10 mouse cellular contexts compared by ENCODE assay signal in the genomic region with DNA sequence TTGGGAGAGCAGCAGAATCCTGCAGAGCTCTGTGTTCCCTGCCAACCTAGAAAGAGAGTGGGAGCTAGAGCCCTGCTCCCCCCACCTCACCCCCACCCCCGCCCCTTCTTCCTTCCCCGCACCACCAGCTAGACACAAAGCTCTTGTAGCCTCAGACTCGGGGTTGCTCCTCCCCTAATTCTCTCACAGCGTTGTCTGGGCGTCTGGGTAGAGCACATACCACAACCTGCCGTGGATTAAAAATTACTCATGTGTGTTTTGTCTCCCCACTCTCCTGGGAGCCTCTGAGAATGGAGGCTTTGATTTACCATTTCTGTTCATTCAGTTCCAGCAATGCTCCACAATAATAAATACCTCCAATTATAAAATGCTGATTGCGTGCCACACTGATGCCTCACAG.
DNase-seq lines count a peak whose midpoint lies in the region; ATAC-seq and TF ChIP-seq lines count a peak whose summit lies in the region.
"Had no signal": no experiment of that assay in that cellular context is flagged by ENCODE, and none has a peak within 500 bp of the region (broad histone marks: within the 10 kb centered on the region; RNA-seq: fewer than 3 reads in every experiment).

No protein-coding gene starts in this region.

- H3K4me1 ChIP-seq in forebrain, embryonic 14.5 days (ENCODE audit: control insufficient read depth, insufficient read depth, low read length), result peaks cover 29% of the 10 kb centered on the region
- H3K4me1 ChIP-seq in limb, embryonic 13.5 days, result peaks cover 55% of the 10 kb centered on the region

- 16% methylated on average over 7 of the region's 7 CpGs for WGBS in forebrain, embryonic 14.5 days
- 24% methylated on average over 7 of the region's 7 CpGs for WGBS in limb, embryonic 13.5 days

- POLR2A ChIA-PET in Patski (lab: Charles Lee), result interaction anchor here (0.7 to 1.4 kb wide), 2 partner anchors 10 to 70 kb away, joined by 3 to 4 read pairs; no protein-coding TSS in a partner anchor

- TF ChIP-seq CTCF in Patski (IDR thresholded peaks at IDR 0.05), result no peak

- no peaks in the 10 kb centered on the region for H3K36me3 ChIP-seq in forebrain, embryonic 14.5 days (ENCODE audit: control insufficient read depth, insufficient read depth, low read length)
- H3K36me3 ChIP-seq in limb, embryonic 13.5 days, result peaks cover 33% of the 10 kb centered on the region
- H3K36me3 ChIP-seq: intestine, embryonic 15.5 days had no signal

- no peak overlapping the region for H3K4me3 ChIP-seq in forebrain, embryonic 14.5 days (ENCODE audit: low read depth, low read length)
- H3K4me3 ChIP-seq in limb, embryonic 13.5 days, result no peak overlapping the region
- H3K4me3 ChIP-seq: intestine, embryonic 15.5 days had no signal

- no peaks in the 10 kb centered on the region for H3K27me3 ChIP-seq in Patski
- no peaks in the 10 kb centered on the region for H3K27me3 ChIP-seq in forebrain, embryonic 14.5 days (replicated peaks; ENCODE audit: control insufficient read depth, insufficient read depth, low read length)
- no peaks in the 10 kb centered on the region for H3K27me3 ChIP-seq in limb, embryonic 13.5 days
- H3K27me3 ChIP-seq: intestine, embryonic 15.5 days had no signal

- no peaks in the 10 kb centered on the region for H3K9me3 ChIP-seq in forebrain, embryonic 14.5 days (replicated peaks; ENCODE audit: control insufficient read depth, low read length)
- no peaks in the 10 kb centered on the region for H3K9me3 ChIP-seq in limb, embryonic 13.5 days
- H3K9me3 ChIP-seq: intestine, embryonic 15.5 days had no signal

- CTCF ChIA-PET in Patski (lab: Charles Lee), result interaction anchor here (1.4 to 1.6 kb wide), 2 partner anchors 12 to 54 kb away, joined by 5 to 6 read pairs; no protein-coding TSS in a partner anchor

- H3K27ac ChIP-seq in forebrain, embryonic 14.5 days (ENCODE audit: low read depth, low read length), result peak overlapping the region; percentile 64; the same call in 1 of the 2 replicates
- peak overlapping the region; percentile 58 for H3K27ac ChIP-seq in limb, embryonic 13.5 days
- H3K27ac ChIP-seq: intestine, embryonic 15.5 days had no signal

- peak; percentile 82 for DNase-seq in Muller cell, postnatal 12 days (ENCODE audit: inconsistent ontology term)
- no peak for DNase-seq in Patski (ENCODE audit: low read depth, low spot score)
- DNase-seq in forebrain, embryonic 14.5 days (ENCODE audit: low spot score), result peak; percentile 46
- no peak for DNase-seq in cerebellum, adult 11-12 months
- no peak for DNase-seq in thymus, postnatal 14 days
- DNase-seq: left cerebral cortex, postnatal 4 days had no signal

- peak; percentile 58 for ATAC-seq in Patski
- ATAC-seq in forebrain, embryonic 14.5 days, result peak; percentile 24; the same call in 1 of the 2 replicates
- peak; percentile 30; the same call in 1 of the 2 replicates for ATAC-seq in limb, embryonic 13.5 days (ENCODE audit: low FRiP score, low read depth)
- no peak for ATAC-seq in monocyte, adult 5-6 weeks (replicated peaks; ENCODE audit: insufficient number of reproducible peaks, low FRiP score, low TSS enrichment, poor library complexity, severe bottlenecking)
- no peak for ATAC-seq in inflammation-experienced regulatory T-cells, adult 6 months
- ATAC-seq: intestine, embryonic 15.5 days had no signal

- in situ Hi-C loops in Patski (cut with MboI; ENCODE audit: low pct_unique_long_range_greater_than_20kb), result no loop called here

- H3K4me2 ChIP-seq in forebrain, embryonic 14.5 days (ENCODE audit: low read length), result no peak overlapping the region
- no peak overlapping the region; the same call in 1 of the 2 replicates for H3K4me2 ChIP-seq in limb, embryonic 13.5 days (replicated peaks)
- H3K4me2 ChIP-seq: intestine, embryonic 15.5 days had no signal

- H3K9ac ChIP-seq in forebrain, embryonic 14.5 days (ENCODE audit: low read length), result peak overlapping the region; percentile 21; the same call in 1 of the 2 replicates
- no peak overlapping the region for H3K9ac ChIP-seq in limb, embryonic 13.5 days
- H3K9ac ChIP-seq: intestine, embryonic 15.5 days had no signal

Comparison
In these comparisons a context has a peak if more than half of its experiments do, and no peak if none do; other contexts are left out.
1. DNase-seq: peak in Muller cell, postnatal 12 days (single experiment) and forebrain, embryonic 14.5 days (single experiment); none in Patski (single experiment), cerebellum, adult 11-12 months (single experiment) and thymus, postnatal 14 days (single experiment).
2. ATAC-seq: peak in Patski (single experiment), forebrain, embryonic 14.5 days (single experiment) and limb, embryonic 13.5 days (single experiment); none in monocyte, adult 5-6 weeks (single experiment) and inflammation-experienced regulatory T-cells, adult 6 months (single experiment).